Mouse (Mus musculus): ENCODE results near the gene Igfn1. TPM values are rescaled to one million over a fixed set of nuclear protein-coding genes. Genes with fewer than 3 reads are reported as not detected.

Gene Igfn1
- polyA plus RNA-seq (2011; ENCODE audit: insufficient read depth, insufficient read length, low replicate concordance, missing spikeins) = not detected in 2 replicates

GRCm38 (mm10) chr1:136006292-136006748 lies at the start of gene Igfn1:
Gene Igfn1 (minus strand): TSS chr1:136006342.
- 84% methylated on average over 3 of the region's 3 CpGs for WGBS
- H3K27ac ChIP-seq (ENCODE audit: control insufficient read depth, insufficient read depth, low read depth, low read length, poor library complexity) = no peak within 1 kb of the TSS
- H3K4me1 ChIP-seq (ENCODE audit: control insufficient read depth, insufficient read depth, low read length) = no peaks in the 10 kb centered on the region
- no peak within 1 kb of the TSS for H3K4me3 ChIP-seq (replicated peaks; ENCODE audit: control insufficient read depth, low read depth, low read length)
- TF ChIP-seq POLR2A (IDR thresholded peaks at IDR 0.05; ENCODE audit: borderline replicate concordance, control insufficient read depth, low read depth, low read length) (no peak), CTCF (IDR thresholded peaks at IDR 0.05; ENCODE audit: control insufficient read depth, insufficient read depth, low read length) (no peak)

DNA sequence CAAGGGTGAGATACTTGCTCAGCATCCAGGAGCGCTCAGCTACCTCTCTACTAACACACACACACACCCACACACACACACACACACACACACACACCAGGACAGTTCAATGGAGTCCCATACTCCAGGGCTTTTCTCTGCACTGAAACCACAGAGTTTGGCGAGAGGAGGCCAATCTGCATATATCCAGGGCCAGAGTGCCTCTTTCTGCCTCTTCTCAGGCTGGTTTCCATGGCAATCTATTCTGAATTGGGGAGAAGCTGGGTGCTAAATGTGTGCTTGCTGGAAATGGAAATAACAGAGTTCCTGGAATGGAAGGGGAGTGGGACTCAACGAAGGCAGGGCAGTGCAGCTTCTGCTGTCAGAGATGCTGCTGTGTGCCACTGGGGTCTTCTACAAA lies 49.6 kb upstream of the Igfn1 start:
- no peaks in the 10 kb centered on the region for H3K4me1 ChIP-seq (ENCODE audit: control insufficient read depth, insufficient read depth, low read length)
- no peak for TF ChIP-seq CTCF (IDR thresholded peaks at IDR 0.05; ENCODE audit: control insufficient read depth, insufficient read depth, low read length)
- WGBS = 69% methylated on average over 3 of the region's 3 CpGs
- no peak overlapping the region for H3K4me3 ChIP-seq (replicated peaks; ENCODE audit: control insufficient read depth, low read depth, low read length)
- H3K27ac ChIP-seq (ENCODE audit: control insufficient read depth, insufficient read depth, low read depth, low read length, poor library complexity) = no peak overlapping the region

- Histone ChIP-seq H3K4me1 (ENCODE audit: control insufficient read depth, insufficient read depth, low read length) (no peaks in the 10 kb centered on the region), H3K27ac (ENCODE audit: control insufficient read depth, insufficient read depth, low read depth, low read length, poor library complexity) (no peak within 1 kb of the TSS), H3K4me3 (replicated peaks; ENCODE audit: control insufficient read depth, low read depth, low read length) (no peak within 1 kb of the TSS)
- WGBS = 59% methylated on average over 11 of the region's 11 CpGs
- TF ChIP-seq CTCF (IDR thresholded peaks at IDR 0.05; ENCODE audit: control insufficient read depth, insufficient read depth, low read length) = no peak
- TF ChIP-seq POLR2A (IDR thresholded peaks at IDR 0.05; ENCODE audit: borderline replicate concordance, control insufficient read depth, low read depth, low read length) = no peak
These were observed 46.4 kb upstream of the Igfn1 start, which contains the start of gene Cacna1s for GRCm38 (mm10) chr1:136052547-136052946. Gene Cacna1s (plus strand): TSS chr1:136052750.

DNA sequence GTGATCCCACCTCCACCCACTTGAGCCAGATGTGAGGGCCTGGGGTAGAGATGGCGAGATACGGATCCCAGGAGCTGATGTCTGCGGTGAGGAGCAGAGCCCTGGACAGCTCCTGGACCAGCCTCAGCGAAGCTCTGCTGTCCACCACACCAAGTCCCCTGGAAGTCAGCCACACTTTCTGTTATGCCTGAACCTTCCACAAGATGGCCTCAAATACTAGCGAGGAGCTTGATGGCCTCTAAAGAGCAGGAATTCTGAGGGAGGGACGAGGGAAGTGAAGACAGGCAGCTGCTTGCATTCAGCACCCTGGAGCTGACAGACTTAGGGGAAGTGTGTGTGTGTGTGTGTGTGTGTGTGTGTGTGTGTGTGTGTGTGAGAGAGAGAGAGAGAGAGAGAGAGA lies 45.3 kb upstream of the Igfn1 start:
- H3K27ac ChIP-seq (ENCODE audit: control insufficient read depth, insufficient read depth, low read depth, low read length, poor library complexity) = no peak overlapping the region
- no peaks in the 10 kb centered on the region for H3K4me1 ChIP-seq (ENCODE audit: control insufficient read depth, insufficient read depth, low read length)
- WGBS = 3% methylated on average over 6 of the region's 6 CpGs
- no peak for TF ChIP-seq POLR2A (IDR thresholded peaks at IDR 0.05; ENCODE audit: borderline replicate concordance, control insufficient read depth, low read depth, low read length)
- TF ChIP-seq CTCF (IDR thresholded peaks at IDR 0.05; ENCODE audit: control insufficient read depth, insufficient read depth, low read length) = 0 out of 2 replicates have a peak, but pooled peaks have one; percentile 3
- no peak overlapping the region for H3K4me3 ChIP-seq (replicated peaks; ENCODE audit: control insufficient read depth, low read depth, low read length)

- no peak overlapping the region for H3K4me3 ChIP-seq (replicated peaks; ENCODE audit: control insufficient read depth, low read depth, low read length)
These were observed 44.8 kb upstream of the Igfn1 start for GRCm38 (mm10) chr1:136051013-136051315.

GRCm38 (mm10) chr1:136050312-136051012 lies 44.3 kb upstream of the Igfn1 start, which contains the start of gene Ascl5:
Gene Ascl5 (plus strand): TSS chr1:136050804.
- H3K4me1 ChIP-seq (ENCODE audit: control insufficient read depth, insufficient read depth, low read length) = no peaks in the 10 kb centered on the region
- no peak within 1 kb of the TSS for H3K4me3 ChIP-seq (replicated peaks; ENCODE audit: control insufficient read depth, low read depth, low read length)
- no peak for TF ChIP-seq CTCF (IDR thresholded peaks at IDR 0.05; ENCODE audit: control insufficient read depth, insufficient read depth, low read length)
- no peak within 1 kb of the TSS for H3K27ac ChIP-seq (ENCODE audit: control insufficient read depth, insufficient read depth, low read depth, low read length, poor library complexity)
- 20% methylated on average over 29 of the region's 29 CpGs for WGBS

More at GRCm38 (mm10) chr1:136051013-136051315, 44.8 kb upstream of the Igfn1 start:
- WGBS = 2% methylated on average over 36 of the region's 36 CpGs
- Histone ChIP-seq H3K4me1 (ENCODE audit: control insufficient read depth, insufficient read depth, low read length) (no peaks in the 10 kb centered on the region), H3K27ac (ENCODE audit: control insufficient read depth, insufficient read depth, low read depth, low read length, poor library complexity) (no peak overlapping the region)
- TF ChIP-seq CTCF (IDR thresholded peaks at IDR 0.05; ENCODE audit: control insufficient read depth, insufficient read depth, low read length) (no peak), POLR2A (IDR thresholded peaks at IDR 0.05; ENCODE audit: borderline replicate concordance, control insufficient read depth, low read depth, low read length) (no peak)

DNA sequence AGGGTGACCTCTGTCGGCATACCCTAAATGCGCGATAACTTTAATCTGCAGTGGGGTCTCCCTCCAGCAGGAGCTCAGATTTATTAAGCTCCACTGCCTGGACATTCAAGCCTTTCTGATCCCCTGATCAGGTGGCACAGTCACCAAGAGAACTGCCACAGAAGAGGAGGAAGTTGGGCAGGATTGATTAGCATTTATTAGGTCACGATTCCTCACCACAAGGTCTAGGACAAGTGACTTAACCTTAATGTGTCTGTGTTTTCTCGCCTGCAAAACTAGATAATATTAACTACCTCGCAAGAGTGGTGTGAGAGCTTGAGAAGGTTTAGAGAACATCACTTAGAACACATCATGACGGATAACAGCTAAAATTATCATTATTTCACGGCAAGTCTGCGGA lies 41.8 kb upstream of the Igfn1 start:
- Histone ChIP-seq H3K4me3 (replicated peaks; ENCODE audit: control insufficient read depth, low read depth, low read length) (no peak overlapping the region), H3K27ac (ENCODE audit: control insufficient read depth, insufficient read depth, low read depth, low read length, poor library complexity) (no peak overlapping the region), H3K4me1 (ENCODE audit: control insufficient read depth, insufficient read depth, low read length) (no peaks in the 10 kb centered on the region)
- WGBS = 51% methylated on average over 9 of the region's 9 CpGs
- TF ChIP-seq POLR2A (IDR thresholded peaks at IDR 0.05; ENCODE audit: borderline replicate concordance, control insufficient read depth, low read depth, low read length) (no peak), CTCF (IDR thresholded peaks at IDR 0.05; ENCODE audit: control insufficient read depth, insufficient read depth, low read length) (no peak)

GRCm38 (mm10) chr1:136047432-136047831 lies 41.3 kb upstream of the Igfn1 start:
- TF ChIP-seq CTCF (IDR thresholded peaks at IDR 0.05; ENCODE audit: control insufficient read depth, insufficient read depth, low read length) (peak; percentile 38; the same call in 1 of the 2 replicates), POLR2A (IDR thresholded peaks at IDR 0.05; ENCODE audit: borderline replicate concordance, control insufficient read depth, low read depth, low read length) (no peak)
- WGBS = 15% methylated on average over 2 of the region's 2 CpGs

More at GRCm38 (mm10) chr1:136047432-136047831, 41.3 kb upstream of the Igfn1 start:
- no peaks in the 10 kb centered on the region for H3K4me1 ChIP-seq (ENCODE audit: control insufficient read depth, insufficient read depth, low read length)
- H3K4me3 ChIP-seq (replicated peaks; ENCODE audit: control insufficient read depth, low read depth, low read length) = no peak overlapping the region
- no peak overlapping the region for H3K27ac ChIP-seq (ENCODE audit: control insufficient read depth, insufficient read depth, low read depth, low read length, poor library complexity)
